Mouse (Mus musculus) CH12.LX (cell line): ENCODE measurements around the gene Mxd4. TPM values are rescaled to one million over a fixed set of nuclear protein-coding genes. Genes with fewer than 3 reads are reported as not detected.

Source experiments
- DNase-seq: peaks from one replicate; pipeline ENCODE4 v3.0.0-alpha.2; 2013; ENCODE audit errors: extremely low read depth
- H3K27ac ChIP-seq: 2 replicates; pipeline ENCODE4 v1.5.1; 2012; ENCODE audit warnings: low read depth, mild to moderate bottlenecking, control low read depth, moderate library complexity; ENCODE audit not compliant: insufficient read depth
- H3K27me3 ChIP-seq: replicated peaks from 2 replicates; pipeline ENCODE3; 2012; ENCODE audit warnings: inconsistent platforms
- H3K36me3 ChIP-seq, 2 experiments: replicated peaks in 1 of 2; 2 replicates each; pipeline versions ENCODE3 to v1.6.1; 2012; ENCODE audit warnings: inconsistent platforms in 1 of 2, low read length in 1 of 2, mild to moderate bottlenecking in 1 of 2, mixed read lengths in 1 of 2, moderate library complexity in 1 of 2; ENCODE audit not compliant: control insufficient read depth in 1 of 2, insufficient read depth in 1 of 2
- H3K4me1 ChIP-seq, 2 experiments: 2 replicates each; pipeline ENCODE4 v1.6.1; 2012; ENCODE audit warnings: inconsistent platforms in 1 of 2, moderate library complexity in 1 of 2; ENCODE audit not compliant: insufficient read depth in 2 of 2, control insufficient read depth in 1 of 2
- H3K4me2 ChIP-seq: 2 replicates; pipeline ENCODE4 v1.6.1; 2012; ENCODE audit warnings: low read depth, mild to moderate bottlenecking, control low read depth; ENCODE audit not compliant: poor library complexity, insufficient read depth, severe bottlenecking
- H3K4me3 ChIP-seq, 3 experiments: fragments of 150-350 bp in 1 of 3; sonication (generic) in 1 of 3; replicated peaks in 1 of 3; 2 replicates each; pipeline versions ENCODE3 to v1.5.1; 2011 to 2012; ENCODE audit warnings: low read depth in 2 of 3, low read length in 2 of 3, mild to moderate bottlenecking in 2 of 3, moderate library complexity in 2 of 3, control low read depth in 1 of 3, improper control_type of control experiment in 1 of 3, inconsistent platforms in 1 of 3, mixed read lengths in 1 of 3; ENCODE audit not compliant: poor library complexity in 1 of 3
- H3K79me2 ChIP-seq: replicated peaks from 2 replicates; pipeline ENCODE4 v1.6.1; 2012; ENCODE audit warnings: mild to moderate bottlenecking, moderate library complexity; ENCODE audit not compliant: control insufficient read depth, poor library complexity, insufficient read depth, severe bottlenecking; ENCODE audit errors: extremely low read depth
- H3K9ac ChIP-seq: 2 replicates; pipeline ENCODE4 v1.6.1; 2012; ENCODE audit warnings: low read depth, mild to moderate bottlenecking, control low read depth, moderate library complexity; ENCODE audit not compliant: insufficient read depth
- H3K9me3 ChIP-seq: replicated peaks from 2 replicates; pipeline ENCODE3; 2012; ENCODE audit warnings: low read length, inconsistent platforms, mixed read lengths
- CHD1 ChIP-seq: IDR thresholded peaks from 2 replicates; pipeline ENCODE4 v1.6.1; 2012; ENCODE audit warnings: low read depth, low read length, improper control_type of control experiment, inconsistent platforms
- CTCF ChIP-seq, 2 experiments: IDR thresholded peaks in 1 of 2; conservative IDR thresholded peaks in 1 of 2; 2 replicates each; pipeline ENCODE4 v1.5.1; 2011 to 2012; ENCODE audit warnings: low read depth in 2 of 2, low read length in 2 of 2, improper control_type of control experiment in 1 of 2, inconsistent platforms in 1 of 2, mild to moderate bottlenecking in 1 of 2, moderate library complexity in 1 of 2
- E2F4 ChIP-seq: IDR thresholded peaks from 2 replicates; pipeline ENCODE4 v1.6.1; 2011; ENCODE audit warnings: low read depth, low read length, improper control_type of control experiment; ENCODE audit not compliant: insufficient replicate concordance
- JUND ChIP-seq: conservative IDR thresholded peaks from 2 replicates; pipeline ENCODE4 v1.6.1; 2011; ENCODE audit warnings: low read depth, low read length, improper control_type of control experiment
- MAFK ChIP-seq: IDR thresholded peaks from 2 replicates; pipeline ENCODE4 v1.6.1; 2011; ENCODE audit warnings: low read length, improper control_type of control experiment; ENCODE audit not compliant: insufficient replicate concordance
- MAX ChIP-seq: IDR thresholded peaks from 2 replicates; pipeline ENCODE4 v1.6.1; 2011; ENCODE audit warnings: low read length, improper control_type of control experiment
- MAZ ChIP-seq: IDR thresholded peaks from 2 replicates; pipeline ENCODE4 v1.6.1; 2012; ENCODE audit warnings: low read depth, mild to moderate bottlenecking, inconsistent platforms, low read length, improper control_type of control experiment, moderate library complexity
- MXI1 ChIP-seq: IDR thresholded peaks from 2 replicates; pipeline ENCODE4 v1.6.1; 2011; ENCODE audit warnings: mild to moderate bottlenecking, low read depth, low read length, improper control_type of control experiment
- MYC ChIP-seq: IDR thresholded peaks from 2 replicates; pipeline ENCODE4 v1.6.1; 2011; ENCODE audit warnings: low read depth, mild to moderate bottlenecking, improper control_type of control experiment, low read length
- NRF1 ChIP-seq: IDR thresholded peaks from 2 replicates; pipeline ENCODE4 v1.6.1; 2014; ENCODE audit warnings: low read depth, mild to moderate bottlenecking, inconsistent platforms, low read length, improper control_type of control experiment, moderate library complexity
- RCOR1 ChIP-seq: conservative IDR thresholded peaks from 2 replicates; pipeline ENCODE4 v1.6.1; 2012; ENCODE audit warnings: low read depth, mild to moderate bottlenecking, inconsistent platforms, low read length, improper control_type of control experiment
- TCF12 ChIP-seq: IDR thresholded peaks from 2 replicates; pipeline ENCODE4 v1.6.1; 2014; ENCODE audit warnings: low read depth, mild to moderate bottlenecking, inconsistent platforms, low read length, improper control_type of control experiment
- UBTF ChIP-seq: IDR thresholded peaks from 2 replicates; pipeline ENCODE4 v1.6.1; 2012; ENCODE audit warnings: low read depth, mild to moderate bottlenecking, inconsistent platforms, low read length, improper control_type of control experiment, moderate library complexity
- USF1 ChIP-seq: IDR thresholded peaks from 2 replicates; pipeline ENCODE4 v1.6.1; 2014; ENCODE audit warnings: low read depth, mild to moderate bottlenecking, inconsistent platforms, low read length, improper control_type of control experiment
- USF2 ChIP-seq: conservative IDR thresholded peaks from 2 replicates; pipeline ENCODE4 v1.6.1; 2011; ENCODE audit warnings: low read depth, low read length, improper control_type of control experiment
- ZC3H11A ChIP-seq: IDR thresholded peaks from 2 replicates; pipeline ENCODE4 v1.6.1; 2012; ENCODE audit warnings: low read depth, mild to moderate bottlenecking, inconsistent platforms, low read length, improper control_type of control experiment
- ZKSCAN1 ChIP-seq: IDR thresholded peaks from 2 replicates; pipeline ENCODE4 v1.6.1; 2012; ENCODE audit warnings: low read depth, inconsistent platforms, low read length, improper control_type of control experiment, borderline replicate concordance
- dilution Hi-C: fragments of 300-500 bp; cut with MboI; formaldehyde crosslinking; loops from 2 replicates; pipeline ENCODE4 v1.14.3; 2020; ENCODE audit warnings: low sequenced_read_pairs; ENCODE audit not compliant: extremely low pct_unique_long_range_greater_than_20kb, extremely low pct_ligation_motif_present
- in situ Hi-C: fragments of 300-500 bp; cut with MboI; formaldehyde crosslinking; loops from 3 replicates; pipeline ENCODE4 v1.14.3; 2019; ENCODE audit warnings: low sequenced_read_pairs, low pct_ligation_motif_present, low pct_unique_long_range_greater_than_20kb, mixed read lengths
- polyA plus RNA-seq: library from polyadenylated mRNA; unstranded; fragments of >175 nt; gene quantifications from 2 replicates; pipeline ENCODE4 v1.2.1, GENCODE M21; 2012; ENCODE audit warnings: low read depth; ENCODE audit not compliant: insufficient read length
- total RNA-seq, 2 experiments: library from RNA; depleted of rRNA; stranded (reverse); fragments of 300-350 nt in 1 of 2; fragments of >200 nt in 1 of 2; gene quantifications; 2 replicates each; pipeline ENCODE4 v1.2.3; 2012 to 2014

The Mxd4 gene
- total and polyA plus RNA-seq, 3 experiments = 4.8 to 6.2 (median 6.0) TPM

DNA sequence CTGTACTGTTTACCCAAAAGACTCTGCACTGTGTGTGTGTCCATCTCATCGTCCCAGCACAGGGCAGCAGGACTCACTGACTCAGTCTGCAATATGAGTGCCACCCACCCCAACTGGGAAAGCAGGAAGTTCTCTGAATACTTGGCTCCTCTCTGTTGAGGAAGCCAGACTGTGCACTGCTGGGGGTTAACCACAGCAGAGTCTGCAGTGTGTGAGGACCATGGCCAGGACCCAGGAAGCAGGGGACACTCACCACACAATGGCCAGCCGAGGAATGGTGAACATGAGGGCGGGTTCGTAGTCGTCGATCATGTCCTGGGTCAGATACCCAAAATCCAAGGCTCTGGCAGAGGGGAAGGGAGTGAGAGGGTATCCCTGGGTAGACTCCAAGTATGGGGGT lies 44.4 kb upstream of the Mxd4 start:
- H3K4me3 ChIP-seq = no peak overlapping the region
- no peaks in the 10 kb centered on the region for H3K27me3 ChIP-seq
- TF ChIP-seq TCF12 (no peak), ZC3H11A (no peak)
- TF ChIP-seq, all 38 proteins: peak for 0
- Histone ChIP-seq H3K9me3 (no peaks in the 10 kb centered on the region), H3K36me3 (no peaks in the 10 kb centered on the region), H3K9ac (no peak overlapping the region), H3K4me2 (no peak overlapping the region), H3K27ac (no peak overlapping the region), H3K79me2 (no peaks in the 10 kb centered on the region), H3K4me1 (peaks cover 11 to 64% of the 10 kb centered on the region in 2 experiments)
- in situ Hi-C loops = no loop called here
- dilution Hi-C loops = no loop called here
- no peak for DNase-seq

DNA sequence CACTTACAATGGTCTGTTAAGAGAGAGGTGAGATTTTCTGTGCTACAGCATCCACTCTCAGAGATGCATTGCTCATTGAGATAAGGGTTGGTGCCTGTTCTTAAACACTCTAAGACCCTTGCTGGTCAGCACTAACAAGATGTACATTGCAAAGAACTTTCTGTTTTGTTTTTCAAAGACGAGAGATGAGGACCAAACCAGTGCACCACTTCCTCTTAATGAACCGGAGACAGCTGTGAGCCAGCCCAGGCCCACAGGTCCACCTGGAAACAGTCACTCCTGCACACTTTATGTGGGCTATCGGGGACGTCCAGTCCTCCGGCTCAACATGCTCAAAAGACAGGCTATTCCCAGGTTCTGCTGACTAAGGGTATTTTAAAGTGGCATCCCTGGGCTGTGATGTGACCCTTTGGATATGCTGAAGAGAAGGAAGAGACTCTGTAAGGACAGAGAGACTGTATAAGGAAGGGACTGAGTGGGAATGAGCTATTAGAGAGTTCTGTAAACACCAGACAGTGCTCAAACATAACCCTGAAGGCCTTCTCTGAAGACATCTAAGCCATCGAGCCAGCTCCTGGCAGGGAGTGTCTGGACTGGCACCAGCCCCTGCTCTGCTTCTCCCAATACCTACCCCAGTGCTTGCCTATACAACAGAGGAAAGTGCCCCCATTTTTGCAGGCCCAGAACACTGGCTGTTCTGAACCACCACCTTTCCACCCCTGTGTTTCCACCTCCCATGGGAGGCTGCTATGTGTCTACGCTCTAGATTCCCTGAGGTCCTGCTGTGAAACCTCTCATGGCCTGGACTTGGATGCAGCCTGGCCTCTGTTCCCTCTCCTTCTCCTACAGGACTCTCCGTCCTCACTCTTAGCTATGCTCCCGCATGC lies 43.3 kb upstream of the Mxd4 start:
- no peaks in the 10 kb centered on the region for H3K36me3 ChIP-seq
- no peak overlapping the region for H3K4me2 ChIP-seq
- no peaks in the 10 kb centered on the region for H3K27me3 ChIP-seq
- no peak overlapping the region for H3K4me3 ChIP-seq
- H3K9me3 ChIP-seq = no peaks in the 10 kb centered on the region
- peak; percentile 30 for DNase-seq
- in situ Hi-C loops = no loop called here
- dilution Hi-C loops = no loop called here
- no peaks in the 10 kb centered on the region for H3K79me2 ChIP-seq
- no peak overlapping the region for H3K27ac ChIP-seq
- TF ChIP-seq MAX (no peak), CTCF (conservative IDR thresholded peaks at IDR 0.05 in 1 of 2, IDR thresholded peaks at IDR 0.05 in 1 of 2; ENCODE audit: low read depth in 2 of 2, low read length in 2 of 2) (no peak), E2F4 (no peak), MAFK (peak; percentile 89), USF1 (no peak), MYC (no peak)
- H3K4me1 ChIP-seq = peaks cover 11 to 57% of the 10 kb centered on the region in 2 experiments
- H3K9ac ChIP-seq = no peak overlapping the region

DNA sequence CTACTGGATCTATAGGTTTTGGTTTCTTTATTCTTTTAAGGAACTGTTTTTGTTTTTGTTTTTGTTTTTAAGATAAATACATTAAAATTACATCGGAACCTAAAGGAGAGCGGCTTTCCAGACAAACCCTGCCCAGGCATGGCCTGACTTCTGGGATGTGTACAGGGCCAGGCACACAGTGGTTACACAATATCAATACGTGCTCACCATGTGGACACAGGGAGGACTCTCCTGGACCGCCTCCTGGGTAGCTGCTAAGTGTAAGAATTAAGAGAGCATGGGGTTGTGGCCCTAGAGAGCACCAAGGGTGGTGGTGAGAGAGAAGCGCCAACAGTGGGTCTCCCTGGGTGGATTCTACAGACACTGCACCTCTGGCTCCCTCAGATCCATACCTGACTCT lies 42.0 kb upstream of the Mxd4 start:
- TF ChIP-seq CHD1 = no peak
- TF ChIP-seq MXI1 = no peak
- TF ChIP-seq ZKSCAN1 = no peak
- TF ChIP-seq RCOR1 = no peak
- TF ChIP-seq UBTF = no peak
- TF ChIP-seq USF2 = no peak
- no peak for TF ChIP-seq NRF1
- no peak for TF ChIP-seq MAX
- no peak for TF ChIP-seq JUND
- TF ChIP-seq ZC3H11A = no peak
- TF ChIP-seq MAZ = no peak

More for the DNA sequence above, 42.0 kb upstream of the Mxd4 start:
- dilution Hi-C loops (no loop called here), in situ Hi-C loops (no loop called here)
- Histone ChIP-seq H3K4me2 (no peak overlapping the region), H3K79me2 (no peaks in the 10 kb centered on the region), H3K9me3 (no peaks in the 10 kb centered on the region), H3K9ac (no peak overlapping the region), H3K27me3 (no peaks in the 10 kb centered on the region), H3K4me3 (no peak overlapping the region), H3K36me3 (no peaks in the 10 kb centered on the region), H3K4me1 (peaks cover 16 to 45% of the 10 kb centered on the region in 2 experiments), H3K27ac (no peak overlapping the region)
- no peak for DNase-seq
